Mouse (Mus musculus) MEL (cell line): Measurements from ENCODE around the gene Grcc10. TPM values are rescaled to one million over a fixed set of nuclear protein-coding genes. Genes with fewer than 3 reads are reported as not detected.

Experiments used
- DNase-seq: peaks from one replicate; pipeline ENCODE4 v3.0.0; 2011; ENCODE audit warnings: low read depth, low spot score
- H3K27ac ChIP-seq: 2 replicates; pipeline ENCODE4 v1.5.1; 2012; ENCODE audit warnings: low read depth, mild to moderate bottlenecking, control low read depth, low read length, moderate library complexity; ENCODE audit not compliant: control insufficient read depth
- H3K27me3 ChIP-seq, 2 experiments: fragments of 150-350 bp in 1 of 2; sonication (generic) in 1 of 2; 2 replicates each; pipeline ENCODE4 v1.6.1; 2012; ENCODE audit warnings: low read length in 2 of 2, mild to moderate bottlenecking in 2 of 2, improper control_type of control experiment in 1 of 2, moderate library complexity in 1 of 2; ENCODE audit not compliant: insufficient read depth in 2 of 2, control insufficient read depth in 1 of 2
- H3K36me3 ChIP-seq, 2 experiments: 2 replicates each; pipeline ENCODE4 v1.6.1; 2012 to 2014; ENCODE audit warnings: low read length in 2 of 2, improper control_type of control experiment in 1 of 2, inconsistent platforms in 1 of 2, mild to moderate bottlenecking in 1 of 2; ENCODE audit not compliant: insufficient read depth in 2 of 2, control insufficient read depth in 1 of 2
- H3K4me1 ChIP-seq, 2 experiments: fragments of 150-350 bp in 1 of 2; sonication (generic) in 1 of 2; 2 replicates each; pipeline ENCODE4 v1.6.1; 2012; ENCODE audit warnings: low read length in 2 of 2, improper control_type of control experiment in 1 of 2, mild to moderate bottlenecking in 1 of 2; ENCODE audit not compliant: insufficient read depth in 2 of 2, control insufficient read depth in 1 of 2
- H3K4me3 ChIP-seq, 2 experiments: fragments of 150-350 bp in 1 of 2; sonication (generic) in 1 of 2; 2 replicates each; pipeline ENCODE4 v1.5.1; 2012; ENCODE audit warnings: low read depth in 2 of 2, low read length in 2 of 2, mild to moderate bottlenecking in 2 of 2, moderate library complexity in 2 of 2, control low read depth in 1 of 2, improper control_type of control experiment in 1 of 2; ENCODE audit not compliant: control insufficient read depth in 1 of 2, insufficient read depth in 1 of 2
- H3K79me2 ChIP-seq: 2 replicates; pipeline ENCODE4 v1.6.1; 2012; ENCODE audit warnings: mild to moderate bottlenecking, low read length, moderate library complexity; ENCODE audit not compliant: control insufficient read depth, poor library complexity, insufficient read depth
- H3K9ac ChIP-seq: 2 replicates; pipeline ENCODE4 v1.6.1; 2012; ENCODE audit warnings: low read depth, mild to moderate bottlenecking, control low read depth, low read length, moderate library complexity; ENCODE audit not compliant: control insufficient read depth, poor library complexity, severe bottlenecking
- H3K9me3 ChIP-seq: fragments of 150-350 bp; sonication (generic); replicated peaks from 2 replicates; pipeline ENCODE4 v1.6.1; 2012; ENCODE audit warnings: mild to moderate bottlenecking, low read length, improper control_type of control experiment, moderate library complexity; ENCODE audit not compliant: insufficient read depth
- BHLHE40 ChIP-seq: IDR thresholded peaks from 2 replicates; pipeline ENCODE4 v1.6.1; 2012; ENCODE audit warnings: low read depth, mild to moderate bottlenecking, inconsistent platforms, low read length, improper control_type of control experiment, borderline replicate concordance
- CHD1 ChIP-seq: IDR thresholded peaks from 2 replicates; pipeline ENCODE4 v1.6.1; 2012; ENCODE audit warnings: low read depth, mild to moderate bottlenecking, inconsistent platforms, low read length, improper control_type of control experiment
- CHD2 ChIP-seq: IDR thresholded peaks from 2 replicates; pipeline ENCODE4 v1.6.1; 2011; ENCODE audit warnings: low read length, improper control_type of control experiment
- E2F4 ChIP-seq: IDR thresholded peaks from 2 replicates; pipeline ENCODE4 v1.6.1; 2011; ENCODE audit warnings: low read depth, low read length, improper control_type of control experiment, borderline replicate concordance
- ELF1 ChIP-seq: IDR thresholded peaks from 2 replicates; pipeline ENCODE4 v1.6.1; 2014; ENCODE audit warnings: low read depth, mild to moderate bottlenecking, inconsistent platforms, low read length, improper control_type of control experiment, moderate library complexity
- ETS1 ChIP-seq: IDR thresholded peaks from 2 replicates; pipeline ENCODE4 v1.6.1; 2012; ENCODE audit warnings: low read depth, mild to moderate bottlenecking, inconsistent platforms, low read length, improper control_type of control experiment, moderate library complexity
- GATA1 ChIP-seq: IDR thresholded peaks from 2 replicates; pipeline ENCODE4 v1.6.1; 2011; ENCODE audit warnings: low read depth, low read length, improper control_type of control experiment
- HCFC1 ChIP-seq: IDR thresholded peaks from 2 replicates; pipeline ENCODE4 v1.6.1; 2012; ENCODE audit warnings: low read depth, mild to moderate bottlenecking, inconsistent platforms, low read length, improper control_type of control experiment, moderate library complexity
- KAT2A ChIP-seq: conservative IDR thresholded peaks from 2 replicates; pipeline ENCODE4 v1.6.1; 2012; ENCODE audit warnings: low read depth, low read length, improper control_type of control experiment, inconsistent platforms
- MAFK ChIP-seq: IDR thresholded peaks from 2 replicates; pipeline ENCODE4 v1.6.1; 2011; ENCODE audit warnings: low read depth, mild to moderate bottlenecking, low read length, improper control_type of control experiment, borderline replicate concordance
- MAX ChIP-seq: IDR thresholded peaks from 2 replicates; pipeline ENCODE4 v1.6.1; 2011; ENCODE audit warnings: low read length, improper control_type of control experiment
- MEF2A ChIP-seq: IDR thresholded peaks from 2 replicates; pipeline ENCODE4 v1.6.1; 2014; ENCODE audit warnings: low read depth, mild to moderate bottlenecking, inconsistent platforms, low read length, improper control_type of control experiment; ENCODE audit not compliant: poor library complexity, insufficient replicate concordance, severe bottlenecking; ENCODE audit errors: extremely low read depth
- MYB ChIP-seq: IDR thresholded peaks from 2 replicates; pipeline ENCODE4 v1.6.1; 2011; ENCODE audit warnings: mild to moderate bottlenecking, low read depth, low read length, improper control_type of control experiment
- MYC ChIP-seq: IDR thresholded peaks from 2 replicates; pipeline ENCODE4 v1.6.1; 2011; ENCODE audit warnings: low read depth, mild to moderate bottlenecking, low read length, improper control_type of control experiment, moderate library complexity
- NELFE ChIP-seq: IDR thresholded peaks from 2 replicates; pipeline ENCODE4 v1.6.1; 2011; ENCODE audit warnings: low read depth, low read length, improper control_type of control experiment
- NRF1 ChIP-seq: IDR thresholded peaks from 2 replicates; pipeline ENCODE4 v1.6.1; 2014; ENCODE audit warnings: low read depth, mild to moderate bottlenecking, inconsistent platforms, low read length, improper control_type of control experiment, moderate library complexity; ENCODE audit not compliant: poor library complexity, insufficient read depth, severe bottlenecking
- POLR2A ChIP-seq, 2 experiments: IDR thresholded peaks; 2 replicates each; pipeline ENCODE4 v1.6.1; 2011 to 2012; ENCODE audit warnings: low read length in 2 of 2, mild to moderate bottlenecking in 2 of 2, control low read depth in 1 of 2, improper control_type of control experiment in 1 of 2, low read depth in 1 of 2, moderate library complexity in 1 of 2; ENCODE audit not compliant: control insufficient read depth in 1 of 2, insufficient read depth in 1 of 2, poor library complexity in 1 of 2
- POLR2AphosphoS2 ChIP-seq: IDR thresholded peaks from 2 replicates; pipeline ENCODE4 v1.6.1; 2011; ENCODE audit warnings: low read length, improper control_type of control experiment
- POLR2AphosphoS5 ChIP-seq: IDR thresholded peaks from 2 replicates; pipeline ENCODE4 v1.6.1; 2012; ENCODE audit warnings: low read depth, borderline replicate concordance, mild to moderate bottlenecking, inconsistent platforms, low read length, moderate library complexity, mixed read lengths
- RAD21 ChIP-seq: IDR thresholded peaks from 2 replicates; pipeline ENCODE4 v1.6.1; 2011; ENCODE audit warnings: mild to moderate bottlenecking, low read depth, low read length, improper control_type of control experiment
- SMC3 ChIP-seq: IDR thresholded peaks from 2 replicates; pipeline ENCODE4 v1.6.1; 2011; ENCODE audit warnings: low read depth, low read length, improper control_type of control experiment
- TAL1 ChIP-seq: IDR thresholded peaks from 2 replicates; pipeline ENCODE4 v1.6.1; 2012; ENCODE audit warnings: mild to moderate bottlenecking, inconsistent platforms, low read length, moderate library complexity, mixed read lengths
- TCF12 ChIP-seq: IDR thresholded peaks from 2 replicates; pipeline ENCODE4 v1.6.1; 2014; ENCODE audit warnings: low read depth, mild to moderate bottlenecking, inconsistent platforms, low read length, improper control_type of control experiment, moderate library complexity
- USF1 ChIP-seq: IDR thresholded peaks from 2 replicates; pipeline ENCODE4 v1.6.1; 2014; ENCODE audit warnings: low read depth, mild to moderate bottlenecking, inconsistent platforms, low read length, improper control_type of control experiment, moderate library complexity
- ZNF384 ChIP-seq: IDR thresholded peaks from 2 replicates; pipeline ENCODE4 v1.6.1; 2012; ENCODE audit warnings: low read depth, mild to moderate bottlenecking, inconsistent platforms, low read length, improper control_type of control experiment
- polyA plus RNA-seq, 2 experiments: library from polyadenylated mRNA; stranded (reverse) in 1 of 2; unstranded in 1 of 2; fragments of >175 nt in 1 of 2; fragments of >200 nt in 1 of 2; gene quantifications; 2 replicates each; pipeline versions ENCODE4 v1.2.1 to v1.2.4; 2012; ENCODE audit warnings: low replicate concordance in 2 of 2, low read depth in 1 of 2; ENCODE audit not compliant: insufficient read length in 2 of 2, insufficient read depth in 1 of 2, missing spikeins in 1 of 2
- total RNA-seq: library from RNA; depleted of rRNA; stranded (reverse); fragments of 300-350 nt; gene quantifications from 2 replicates; pipeline ENCODE4 v1.2.3, GENCODE M21; 2012

Grcc10 gene
- total and polyA plus RNA-seq, 3 experiments: 57.4 to 62.9 TPM; not detected in 1

GRCm38 (mm10) chr6:124743647-124744046 lies 2.5 kb upstream of the Grcc10 start:
- Histone ChIP-seq H3K27me3 (no peaks in the 10 kb centered on the region), H3K4me1 (peaks cover 2 to 13% of the 10 kb centered on the region in 2 experiments; a peak in 3 of 4 replicates), H3K27ac (no peak overlapping the region), H3K79me2 (peaks cover 1% of the 10 kb centered on the region; the same call in 1 of the 2 replicates), H3K4me3 (no peak overlapping the region), H3K36me3 (peaks cover 0 to 12% of the 10 kb centered on the region in 2 experiments; a peak in 2 of 4 replicates), H3K9me3 (no peaks in the 10 kb centered on the region), H3K9ac (no peak overlapping the region)
- TF ChIP-seq NRF1 (no peak), MAX (no peak), POLR2AphosphoS2 (no peak), ELF1 (no peak), SMC3 (no peak), USF1 (no peak), KAT2A (no peak), MEF2A (no peak), CHD2 (no peak), MAFK (no peak), MYB (no peak), POLR2A (IDR thresholded peaks at IDR 0.05; ENCODE audit: control insufficient read depth in 1 of 2, insufficient read depth in 1 of 2, low read depth in 1 of 2, low read length in 2 of 2, poor library complexity in 1 of 2) (no peak), BHLHE40 (no peak), NELFE (no peak), TCF12 (no peak), MYC (no peak), POLR2AphosphoS5 (no peak)
- DNase-seq: no peak

GRCm38 (mm10) chr6:124742839-124743514 lies 1.8 kb upstream of the Grcc10 start:
- Histone ChIP-seq H3K36me3 (peaks cover 0 to 12% of the 10 kb centered on the region in 2 experiments; a peak in 2 of 4 replicates), H3K9me3 (no peaks in the 10 kb centered on the region), H3K9ac (no peak overlapping the region), H3K4me1 (peaks cover 2 to 13% of the 10 kb centered on the region in 2 experiments; a peak in 3 of 4 replicates), H3K27ac (no peak overlapping the region), H3K79me2 (peaks cover 1% of the 10 kb centered on the region; the same call in 1 of the 2 replicates)
- no peak for DNase-seq
- TF ChIP-seq ZNF384 (no peak), USF1 (no peak), GATA1 (no peak), TAL1 (no peak), E2F4 (no peak), HCFC1 (no peak), CHD1 (no peak), NELFE (no peak), POLR2AphosphoS5 (no peak), RAD21 (no peak), SMC3 (no peak), ETS1 (no peak), MEF2A (no peak), MYC (no peak), MYB (no peak)
- TF ChIP-seq, all 39 proteins: peak for 0
- no peaks in the 10 kb centered on the region for H3K27me3 ChIP-seq
- H3K4me3 ChIP-seq: no peak overlapping the region
